Mouse (Mus musculus) intestine, embryonic 15.5 days (tissue): Measurements from ENCODE around the gene Pim1. TPM values are rescaled to one million over a fixed set of nuclear protein-coding genes. Genes with fewer than 3 reads are reported as not detected.
"Not testable (repeated sequence)": the region's sequence is repeated elsewhere in the genome, so short reads cannot be mapped to it uniquely, and the experiment has no call there.

Source experiments
- ATAC-seq: fragments of 200-750 bp; cut with Nextera tagmentation; 2 replicates; pipeline ENCODE4 v1.8.0; 2017; ENCODE audit warnings: moderate TSS enrichment, moderate library complexity
- H3K27ac ChIP-seq: fragments of 300-500 bp; sonication (generic); 2 replicates; pipeline ENCODE4 v1.5.1; 2015; ENCODE audit warnings: mild to moderate bottlenecking, inconsistent platforms
- H3K27me3 ChIP-seq: fragments of 300-500 bp; sonication (generic); replicated peaks from 2 replicates; pipeline ENCODE4 v1.6.1; 2015; ENCODE audit warnings: inconsistent platforms
- H3K36me3 ChIP-seq: fragments of 300-500 bp; sonication (generic); 2 replicates; pipeline ENCODE4 v1.6.1; 2015; ENCODE audit warnings: inconsistent platforms
- H3K4me1 ChIP-seq: fragments of 300-500 bp; sonication (generic); replicated peaks from 2 replicates; pipeline ENCODE4 v1.6.1; 2015; ENCODE audit warnings: inconsistent platforms
- H3K4me2 ChIP-seq: fragments of 300-500 bp; sonication (generic); replicated peaks from 2 replicates; pipeline ENCODE4 v1.6.1; 2015; ENCODE audit warnings: mild to moderate bottlenecking, inconsistent platforms
- H3K4me3 ChIP-seq: fragments of 300-500 bp; sonication (generic); replicated peaks from 2 replicates; pipeline ENCODE4 v1.5.1; 2015; ENCODE audit warnings: inconsistent platforms
- H3K9ac ChIP-seq: fragments of 300-500 bp; sonication (generic); 2 replicates; pipeline ENCODE4 v1.6.1; 2015; ENCODE audit warnings: inconsistent platforms
- H3K9me3 ChIP-seq: fragments of 300-500 bp; sonication (generic); 2 replicates; pipeline ENCODE4 v1.6.1; 2016; ENCODE audit warnings: inconsistent platforms
- WGBS: fragments of 180-500 bp; shearing (Covaris S2); methylation state at CpG from one replicate; pipeline ENCODE4 v1.1.7; 2015; 5-methylcytosine and 5-hydroxymethylcytosine counted together
- polyA plus RNA-seq: library from polyadenylated mRNA; unstranded; fragments of >200 nt; fragmentation: Nextera tagmentation; extraction: Ambion mirVana; gene quantifications from 2 replicates; pipeline ENCODE4 v1.2.1, GENCODE M21; 2015

The Pim1 gene
- polyA plus RNA-seq, 1 experiment from 2014 or later: 13.4 TPM

DNA sequence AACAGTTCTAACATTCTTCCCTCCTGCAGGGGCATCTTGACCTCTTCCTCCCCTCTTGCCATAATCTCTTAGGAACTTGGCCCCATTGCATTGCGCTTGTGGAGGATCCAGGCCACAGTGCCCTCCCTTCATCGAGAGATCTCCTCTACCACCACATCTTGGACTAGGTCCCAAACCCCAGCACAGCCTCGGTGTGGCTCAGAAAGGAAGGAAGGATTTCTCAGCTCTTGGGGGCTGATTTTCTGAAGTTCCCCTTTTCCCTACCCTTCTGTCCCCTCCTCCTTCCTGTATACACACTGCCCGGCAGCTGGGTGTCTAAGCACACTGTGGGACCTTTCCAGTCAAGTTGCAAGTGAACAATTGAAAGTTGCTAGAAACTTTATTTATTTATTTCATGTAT is 7.5 kb downstream of the Pim1 start:
- Histone ChIP-seq H3K4me3 (no peak overlapping the region), H3K9ac (no peak overlapping the region), H3K4me1 (peaks cover 11% of the 10 kb centered on the region), H3K27me3 (no peaks in the 10 kb centered on the region), H3K4me2 (no peak overlapping the region), H3K27ac (no peak overlapping the region), H3K9me3 (no peaks in the 10 kb centered on the region), H3K36me3 (peaks cover 5% of the 10 kb centered on the region; the same call in 1 of the 2 replicates)
- ATAC-seq: no peak
- 39% methylated on average over 4 of the region's 4 CpGs for WGBS

DNA sequence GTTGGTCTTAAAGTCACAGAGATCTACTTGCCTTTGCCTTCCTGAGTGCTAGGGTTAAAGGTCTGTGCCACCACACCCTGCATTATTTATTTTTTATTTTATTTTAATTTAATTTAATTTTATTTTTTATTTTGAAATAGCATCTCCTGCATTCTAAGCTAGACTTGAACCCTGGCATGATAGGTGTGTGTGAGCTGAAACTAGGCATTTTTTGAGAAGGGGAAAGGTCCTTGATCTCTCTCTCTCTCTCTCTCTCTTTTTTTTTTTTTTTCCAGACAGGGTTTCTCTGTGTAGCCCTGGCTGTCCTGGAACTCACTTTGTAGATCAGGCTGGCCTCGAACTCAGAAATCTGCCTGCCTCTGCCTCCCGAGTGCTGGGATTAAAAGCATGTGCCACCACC is 8.4 kb downstream of the Pim1 start:
- H3K9me3 ChIP-seq, H3K4me3 ChIP-seq, H3K9ac ChIP-seq, H3K27ac ChIP-seq, H3K4me2 ChIP-seq, H3K36me3 ChIP-seq, H3K27me3 ChIP-seq, H3K4me1 ChIP-seq, ATAC-seq: not testable (repeated sequence)
- 93% methylated on average over 2 of the region's 2 CpGs for WGBS

DNA sequence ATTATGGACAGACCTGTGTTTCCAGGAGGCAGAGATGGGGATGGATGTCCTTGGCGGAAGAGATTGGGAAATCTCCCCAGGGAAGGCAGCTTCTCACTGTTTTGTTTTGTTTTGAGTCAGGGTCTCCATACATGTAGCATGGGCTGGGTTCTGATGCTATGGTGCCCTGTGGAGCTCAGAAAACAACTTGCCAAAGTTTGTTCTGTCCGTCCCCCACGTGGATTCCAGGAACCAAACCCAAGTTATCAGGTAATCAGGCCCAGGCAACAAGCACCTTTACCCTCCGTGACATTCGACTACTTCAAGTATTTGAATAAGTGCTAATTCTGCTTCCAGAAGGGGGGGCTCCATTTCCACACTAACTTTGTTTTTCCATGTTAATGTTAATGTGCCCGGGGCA is 9.0 kb downstream of the Pim1 start:
- no peak overlapping the region for H3K27ac ChIP-seq
- H3K4me3 ChIP-seq: no peak overlapping the region
- H3K4me1 ChIP-seq: peaks cover 3% of the 10 kb centered on the region; the same call in 1 of the 2 replicates
- H3K27me3 ChIP-seq: no peaks in the 10 kb centered on the region
- no peaks in the 10 kb centered on the region for H3K36me3 ChIP-seq
- no peak overlapping the region for H3K4me2 ChIP-seq
- ATAC-seq: no peak; the same call in 1 of the 2 replicates
- H3K9me3 ChIP-seq: no peaks in the 10 kb centered on the region
- WGBS: 67% methylated on average over 6 of the region's 6 CpGs
- H3K9ac ChIP-seq: no peak overlapping the region

DNA sequence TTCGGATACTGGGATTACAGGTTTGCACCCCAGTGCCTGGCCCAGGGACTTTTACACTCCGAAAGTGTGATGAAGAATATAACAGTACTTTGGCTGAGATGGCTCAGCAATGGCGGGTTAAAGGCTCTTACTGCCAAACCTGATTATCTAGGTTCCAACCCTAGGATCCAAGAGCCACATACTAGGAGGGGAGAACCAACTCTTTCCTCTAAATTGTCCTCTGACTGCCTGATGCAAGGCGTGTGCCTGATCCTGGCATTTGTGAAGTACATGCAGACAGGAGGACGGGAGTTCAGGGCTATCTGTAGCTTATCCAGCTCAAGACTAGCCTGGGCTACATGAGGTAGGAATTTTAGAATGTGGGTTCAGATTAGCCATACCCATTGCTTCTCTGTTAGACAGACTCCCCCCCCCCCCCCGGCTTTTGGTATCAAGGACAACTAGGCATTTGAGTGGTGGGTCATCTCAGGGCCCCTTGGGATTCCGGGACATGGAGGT is 9.7 kb downstream of the Pim1 start:
- 77% methylated on average over 7 of the region's 7 CpGs for WGBS
- ATAC-seq: no peak

DNA sequence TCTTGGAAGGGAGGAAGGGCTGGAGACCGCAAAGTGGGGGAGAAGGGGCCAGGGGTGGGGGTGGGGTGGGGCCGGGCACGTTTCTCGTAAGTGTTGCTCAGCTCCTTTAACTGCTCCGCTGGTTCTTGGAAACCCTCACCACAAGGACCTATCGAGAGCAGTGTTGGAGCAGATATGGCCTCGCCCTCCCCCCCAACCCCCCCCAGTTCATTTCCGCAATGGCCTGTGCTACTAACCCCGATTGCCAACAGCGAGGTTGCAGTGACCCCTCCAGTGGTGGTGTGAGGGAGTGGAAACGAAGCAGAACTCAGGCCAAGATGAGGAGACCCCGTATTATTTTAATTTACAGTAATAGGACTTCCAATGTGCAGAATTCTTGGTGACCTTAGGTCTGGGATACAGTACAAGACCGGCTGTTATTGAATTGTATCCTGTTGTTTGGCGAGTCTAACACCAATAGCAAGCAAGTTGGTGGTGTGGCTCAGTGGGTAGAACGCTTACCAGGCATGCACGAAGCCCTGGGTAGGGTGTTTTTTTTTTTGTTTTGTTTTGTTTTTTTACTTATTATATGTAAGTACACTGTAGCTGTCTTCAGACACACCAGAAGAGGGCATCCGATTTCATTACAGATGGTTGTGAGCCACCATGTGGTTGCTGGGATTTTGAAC is 10.4 kb downstream of the Pim1 start:
- ATAC-seq: peak; percentile 73; the same call in 1 of the 2 replicates
- Histone ChIP-seq H3K36me3 (no peaks in the 10 kb centered on the region), H3K9ac (no peak overlapping the region), H3K4me1 (no peaks in the 10 kb centered on the region; the same call in 1 of the 2 replicates), H3K27ac (no peak overlapping the region), H3K9me3 (no peaks in the 10 kb centered on the region), H3K4me3 (no peak overlapping the region), H3K4me2 (no peak overlapping the region), H3K27me3 (no peaks in the 10 kb centered on the region)
- WGBS: 67% methylated on average over 17 of the region's 17 CpGs

More for the DNA sequence above, 9.7 kb downstream of the Pim1 start:
- Histone ChIP-seq H3K27me3 (no peaks in the 10 kb centered on the region), H3K4me3 (no peak overlapping the region), H3K9me3 (no peaks in the 10 kb centered on the region), H3K4me1 (no peaks in the 10 kb centered on the region; the same call in 1 of the 2 replicates), H3K27ac (no peak overlapping the region), H3K36me3 (no peaks in the 10 kb centered on the region), H3K9ac (no peak overlapping the region), H3K4me2 (no peak overlapping the region)

DNA sequence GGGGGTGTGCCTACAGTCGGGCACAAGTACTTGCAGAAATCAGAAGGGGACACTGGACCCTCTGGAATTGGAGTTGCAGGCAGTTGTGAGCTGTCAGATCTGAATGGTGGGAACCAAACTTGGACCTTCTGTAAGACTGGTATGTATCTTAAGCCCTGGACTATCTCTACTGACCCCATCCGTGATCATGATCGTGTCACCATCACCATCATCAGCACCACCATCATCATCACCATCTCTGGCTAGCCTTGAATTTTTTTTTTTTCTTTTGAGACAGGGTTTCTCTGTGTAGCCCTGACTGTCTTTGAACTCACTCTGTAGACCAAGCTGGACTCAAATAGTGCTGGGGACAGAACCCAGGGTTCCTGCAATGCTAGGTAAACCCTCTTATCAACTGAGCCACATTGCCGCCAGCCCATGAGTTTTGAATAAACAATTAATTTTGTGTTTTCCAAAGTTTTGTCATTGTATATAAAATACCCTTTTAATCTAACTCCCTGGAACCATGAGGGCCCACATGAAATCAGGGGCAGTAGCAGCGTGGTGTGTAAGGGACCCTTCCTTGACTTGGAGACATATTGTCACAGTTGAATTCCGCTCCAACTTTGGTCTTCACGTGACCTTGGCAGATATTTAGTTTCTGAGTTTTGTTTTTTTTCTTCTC is 11.6 kb downstream of the Pim1 start:
- 76% methylated on average over 7 of the region's 7 CpGs for WGBS
- no peak overlapping the region for H3K27ac ChIP-seq
- H3K9ac ChIP-seq: no peak overlapping the region
- no peak overlapping the region for H3K4me3 ChIP-seq
- no peak for ATAC-seq
- no peaks in the 10 kb centered on the region for H3K27me3 ChIP-seq
- peak overlapping the region; percentile 34; the same call in 1 of the 2 replicates for H3K4me2 ChIP-seq
- no peaks in the 10 kb centered on the region for H3K9me3 ChIP-seq
- no peaks in the 10 kb centered on the region for H3K36me3 ChIP-seq
- no peaks in the 10 kb centered on the region; the same call in 1 of the 2 replicates for H3K4me1 ChIP-seq

DNA sequence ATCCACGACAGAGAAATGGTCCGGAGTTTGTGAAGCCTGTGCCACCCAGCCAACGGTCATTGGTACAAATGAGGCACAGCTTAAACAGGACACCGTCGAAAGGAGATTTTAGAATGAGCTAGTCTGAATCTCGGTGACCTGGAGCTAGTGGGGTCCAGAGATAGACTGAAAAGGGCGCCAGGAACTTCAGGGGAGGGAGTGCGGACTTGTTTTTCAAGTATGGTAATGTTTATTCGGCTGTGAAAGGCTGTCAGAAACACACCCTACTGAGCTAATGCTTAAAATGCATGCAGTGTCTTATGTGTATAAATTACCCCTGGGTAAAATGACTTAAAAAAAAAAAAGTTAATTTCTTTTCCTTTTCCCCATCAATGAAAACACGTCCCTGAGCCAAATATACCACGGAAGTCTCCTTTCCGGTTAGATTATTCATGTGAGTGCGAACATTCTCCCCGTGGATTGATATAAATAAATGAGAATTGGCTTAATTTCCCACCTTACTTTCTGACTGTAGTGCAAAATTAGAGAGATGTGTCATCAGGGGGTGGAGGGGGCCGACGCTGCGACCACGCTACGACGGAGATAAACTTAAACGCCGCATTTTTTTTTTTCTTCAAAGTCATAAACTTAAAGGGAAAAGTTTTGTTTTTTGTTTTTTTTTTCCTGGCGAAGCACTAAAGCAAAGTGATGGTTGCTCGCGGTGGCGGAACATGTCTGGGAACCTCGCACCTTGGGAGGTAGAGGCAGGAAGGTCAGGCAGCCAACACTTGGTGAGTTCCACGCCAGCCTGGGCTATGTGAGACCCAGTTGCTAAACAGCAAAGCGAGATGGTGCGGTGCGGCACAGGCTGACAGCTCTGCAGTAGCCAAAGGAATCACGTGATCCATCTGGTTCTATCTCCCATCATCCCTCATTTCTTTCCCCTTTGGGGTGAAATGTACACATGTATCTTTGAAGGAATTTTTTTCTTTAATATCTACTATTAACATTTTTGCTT is 12.4 kb downstream of the Pim1 start:
- H3K27ac ChIP-seq: no peak overlapping the region

DNA sequence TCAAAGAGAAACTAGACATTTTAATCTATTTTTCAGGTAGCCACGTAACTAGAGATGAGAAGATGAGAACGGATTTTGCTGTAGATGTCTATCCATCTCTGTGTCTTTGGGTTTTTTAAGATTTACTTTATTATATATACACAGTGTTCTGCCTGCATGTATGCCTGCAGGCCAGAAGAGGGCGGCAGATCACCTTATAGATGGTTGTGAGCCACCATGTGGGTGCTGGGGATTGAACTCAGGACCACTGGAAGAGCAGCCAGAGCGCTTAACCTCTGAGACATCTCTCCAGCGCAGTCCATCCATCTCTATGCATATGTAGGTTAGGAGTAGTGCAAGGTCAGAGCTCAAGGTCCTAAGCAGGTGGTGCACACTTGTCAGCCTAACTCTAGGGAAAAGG is 13.1 kb downstream of the Pim1 start:
- ATAC-seq: no peak
- Histone ChIP-seq H3K36me3 (no peaks in the 10 kb centered on the region), H3K9ac (no peak overlapping the region), H3K4me2 (no peak overlapping the region), H3K27ac (no peak overlapping the region), H3K9me3 (no peaks in the 10 kb centered on the region), H3K4me1 (no peaks in the 10 kb centered on the region), H3K4me3 (no peak overlapping the region), H3K27me3 (no peaks in the 10 kb centered on the region)
- 81% methylated on average over 5 of the region's 5 CpGs for WGBS

More for the DNA sequence above, 12.4 kb downstream of the Pim1 start:
- Histone ChIP-seq H3K4me2 (peak overlapping the region; percentile 34), H3K36me3 (no peaks in the 10 kb centered on the region), H3K4me1 (no peaks in the 10 kb centered on the region; the same call in 1 of the 2 replicates), H3K9ac (no peak overlapping the region), H3K4me3 (0 out of 2 replicates have a peak overlapping the region, but pooled peaks have one; percentile 10), H3K9me3 (no peaks in the 10 kb centered on the region), H3K27me3 (no peaks in the 10 kb centered on the region)
- ATAC-seq: 0 out of 2 replicates have a peak, but pooled peaks have one; percentile 43
- WGBS: 13% methylated on average over 32 of the region's 32 CpGs

DNA sequence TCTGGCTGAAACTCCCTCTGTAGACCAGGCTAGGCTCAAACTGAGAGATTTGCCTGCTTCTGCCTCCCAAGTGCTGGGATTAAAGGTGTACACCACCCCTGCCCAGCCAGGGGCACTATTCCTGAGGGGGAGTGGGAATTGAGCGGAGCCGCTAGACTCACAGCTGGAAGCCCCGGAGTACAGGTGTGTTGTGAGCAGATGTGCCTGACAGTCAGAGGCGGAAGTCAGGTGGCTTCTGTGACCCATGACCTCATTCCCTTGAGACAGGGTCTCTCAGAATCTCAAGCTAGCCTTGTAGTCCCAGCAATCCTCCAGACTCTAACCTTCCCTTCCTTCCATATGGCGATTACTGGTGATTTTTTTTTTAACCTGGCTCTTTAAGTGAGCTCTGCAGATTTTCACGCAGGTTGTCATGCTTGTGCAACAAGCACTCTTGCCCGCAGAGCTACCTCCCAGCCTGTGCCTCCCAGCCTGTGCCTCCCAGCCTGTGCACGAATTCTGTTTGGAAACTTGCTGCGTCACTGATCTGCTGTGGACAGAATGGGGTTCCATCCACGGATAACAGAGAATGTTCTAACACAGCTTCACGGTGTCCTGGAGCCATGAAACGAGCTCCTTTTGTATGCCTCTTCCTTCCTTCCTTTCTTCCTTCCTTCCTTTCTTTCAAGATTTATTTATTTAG is 18.5 kb downstream of the Pim1 start:
- Histone ChIP-seq H3K4me1 (no peaks in the 10 kb centered on the region), H3K4me2 (no peak overlapping the region), H3K9me3 (no peaks in the 10 kb centered on the region), H3K4me3 (no peak overlapping the region), H3K36me3 (no peaks in the 10 kb centered on the region), H3K9ac (no peak overlapping the region), H3K27ac (no peak overlapping the region), H3K27me3 (no peaks in the 10 kb centered on the region)
- ATAC-seq: no peak
- 64% methylated on average over 12 of the region's 12 CpGs for WGBS

DNA sequence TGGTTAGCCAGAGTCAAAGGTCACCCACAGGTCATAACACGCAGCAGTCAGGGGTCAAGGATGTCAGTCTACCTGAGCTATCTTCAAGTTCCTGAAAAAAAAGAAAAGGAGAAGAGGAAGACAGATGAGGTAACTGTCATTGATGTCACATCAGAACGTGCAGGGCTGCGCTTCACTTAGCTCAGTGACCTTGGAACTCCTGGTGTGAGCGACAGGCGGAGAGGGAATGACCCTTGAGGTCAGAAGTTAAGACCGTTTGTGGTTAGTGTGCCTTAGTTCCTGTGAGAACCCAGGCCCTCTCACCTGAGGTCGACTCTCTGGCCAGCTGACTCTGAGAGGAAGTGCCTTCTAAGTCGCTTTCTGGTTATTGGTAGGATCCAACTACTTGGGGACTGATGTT is 20.1 kb downstream of the Pim1 start:
- Histone ChIP-seq H3K36me3 (no peaks in the 10 kb centered on the region), H3K9ac (no peak overlapping the region), H3K4me3 (no peak overlapping the region), H3K27ac (no peak overlapping the region), H3K4me2 (no peak overlapping the region), H3K4me1 (no peaks in the 10 kb centered on the region), H3K9me3 (no peaks in the 10 kb centered on the region), H3K27me3 (no peaks in the 10 kb centered on the region)
- WGBS: 49% methylated on average over 8 of the region's 8 CpGs
- ATAC-seq: no peak

DNA sequence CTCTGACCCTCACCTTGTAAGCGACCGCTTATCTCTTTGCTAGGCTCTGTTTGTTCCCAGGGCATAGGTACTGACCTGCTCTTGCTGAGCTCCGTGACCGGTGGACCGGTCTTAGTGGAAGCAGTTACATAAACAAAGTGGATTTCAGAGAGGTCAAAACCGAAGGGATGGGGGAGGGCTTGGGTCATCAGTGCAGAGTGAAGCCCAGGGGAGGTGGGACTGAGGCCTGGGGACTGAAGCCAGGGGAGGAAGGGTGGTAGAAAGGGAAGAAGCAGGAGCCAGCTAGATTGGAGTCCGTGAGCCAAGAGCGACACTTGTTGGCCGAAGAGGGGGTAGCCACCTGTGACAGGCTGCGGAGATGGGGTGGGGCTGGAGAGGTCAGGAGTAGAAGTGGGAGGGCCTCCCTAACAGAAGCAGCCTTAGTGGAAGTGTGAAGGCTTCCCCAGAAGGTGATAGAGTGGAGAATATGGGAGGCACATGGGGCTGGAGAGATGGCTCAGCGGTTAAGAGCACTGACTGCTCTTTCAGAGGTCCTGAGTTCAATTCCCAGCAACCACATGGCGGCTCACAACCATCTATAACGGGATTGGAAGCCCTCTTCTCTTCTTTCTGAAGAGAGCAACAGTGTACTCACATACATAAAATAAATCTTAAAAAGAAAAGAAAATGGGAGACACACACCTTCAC is 22.6 kb downstream of the Pim1 start:
- no peak overlapping the region for H3K9ac ChIP-seq
- no peaks in the 10 kb centered on the region for H3K36me3 ChIP-seq
- 30% methylated on average over 13 of the region's 13 CpGs for WGBS
- no peak overlapping the region for H3K4me3 ChIP-seq
- H3K27me3 ChIP-seq: no peaks in the 10 kb centered on the region
- H3K4me2 ChIP-seq: no peak overlapping the region
- H3K4me1 ChIP-seq: no peaks in the 10 kb centered on the region
- H3K9me3 ChIP-seq: no peaks in the 10 kb centered on the region
- H3K27ac ChIP-seq: no peak overlapping the region
- peak; percentile 82 for ATAC-seq
